Mouse (Mus musculus) bone marrow, adult 2 months (tissue): Measurements from ENCODE around the gene Olfr222.

ENCODE experiments used
- CTCF ChIP-seq: fragments of 200-500 bp; IDR thresholded peaks from 2 replicates; pipeline ENCODE4 v1.5.1; 2011; ENCODE audit warnings: low read length, control low read depth; ENCODE audit not compliant: control insufficient read depth, insufficient read depth
- POLR2A ChIP-seq: fragments of 200-500 bp; IDR thresholded peaks from 2 replicates; pipeline ENCODE4 v1.6.1; 2011; ENCODE audit warnings: low read depth, mild to moderate bottlenecking, control low read depth, low read length, borderline replicate concordance; ENCODE audit not compliant: control insufficient read depth

GRCm38 (mm10) chr11:59530870-59531535, 45.0 kb downstream of the Olfr222 start:
- TF ChIP-seq POLR2A (no peak), CTCF (no peak)
